Mouse (Mus musculus): ENCODE measurements around the gene Gas7. TPM values are rescaled to one million over a fixed set of nuclear protein-coding genes. Genes with fewer than 3 reads are reported as not detected.
A peak's percentile ranks its signal among the peaks of the same experiment; 100 is the strongest.

The Gas7 gene
- polyA plus RNA-seq, 1 experiment from 2014 or later: 3.3 TPM

GRCm38 (mm10) chr11:67438746-67439145, 16.5 kb upstream of the Gas7 start:
- no peak for ATAC-seq (replicated peaks; ENCODE audit: insufficient number of reproducible peaks, low FRiP score, low TSS enrichment, low read depth)
- Histone ChIP-seq H3K36me3 (replicated peaks; ENCODE audit: control insufficient read depth, insufficient read depth, low read depth, low read length) (no peaks in the 10 kb centered on the region), H3K4me2 (ENCODE audit: low read depth, low read length) (no peak overlapping the region), H3K4me1 (ENCODE audit: control insufficient read depth, insufficient read depth, low read length) (no peaks in the 10 kb centered on the region), H3K4me3 (ENCODE audit: low read depth, low read length) (no peak overlapping the region), H3K27me3 (ENCODE audit: control insufficient read depth, insufficient read depth, low read length) (no peaks in the 10 kb centered on the region), H3K27ac (replicated peaks; ENCODE audit: low read depth, low read length) (no peak overlapping the region), H3K9me3 (replicated peaks; ENCODE audit: control insufficient read depth, low read length) (no peaks in the 10 kb centered on the region), H3K9ac (replicated peaks; ENCODE audit: low read length) (no peak overlapping the region)
- WGBS: 92% methylated on average over 5 of the region's 5 CpGs
- no peak for DNase-seq (ENCODE audit: low spot score)

- Histone ChIP-seq H3K9ac (replicated peaks; ENCODE audit: low read length) (no peak overlapping the region), H3K4me1 (ENCODE audit: control insufficient read depth, insufficient read depth, low read length) (no peaks in the 10 kb centered on the region), H3K27me3 (ENCODE audit: control insufficient read depth, insufficient read depth, low read length) (no peaks in the 10 kb centered on the region), H3K27ac (replicated peaks; ENCODE audit: low read depth, low read length) (no peak overlapping the region), H3K36me3 (replicated peaks; ENCODE audit: control insufficient read depth, insufficient read depth, low read depth, low read length) (no peaks in the 10 kb centered on the region), H3K9me3 (replicated peaks; ENCODE audit: control insufficient read depth, low read length) (no peaks in the 10 kb centered on the region), H3K4me3 (ENCODE audit: low read depth, low read length) (no peak overlapping the region), H3K4me2 (ENCODE audit: low read depth, low read length) (no peak overlapping the region)
- ATAC-seq (replicated peaks; ENCODE audit: insufficient number of reproducible peaks, low FRiP score, low TSS enrichment, low read depth): no peak
- WGBS: 57% methylated on average over 14 of the region's 14 CpGs
- DNase-seq (ENCODE audit: low spot score): no peak
Measured at GRCm38 (mm10) chr11:67445058-67445825, 10.0 kb upstream of the Gas7 start.

DNA sequence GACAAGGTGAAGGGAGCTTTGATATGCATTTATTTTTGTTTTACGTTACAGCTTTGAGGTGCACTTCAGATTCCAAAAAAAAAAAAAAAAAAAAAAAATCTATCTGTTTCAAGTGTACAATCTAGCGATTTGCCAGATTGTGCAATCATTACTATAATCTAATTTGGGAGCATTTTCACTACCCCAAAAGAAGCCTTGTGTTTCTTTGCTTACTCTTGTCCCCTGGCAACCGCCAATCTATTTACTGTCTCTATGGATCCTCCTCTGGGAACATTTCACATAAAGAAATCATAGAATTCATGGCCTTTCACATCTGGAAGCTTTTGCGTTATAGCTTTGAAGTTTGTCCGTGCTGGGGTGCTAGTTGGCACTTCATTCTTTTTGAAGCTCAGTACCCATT, 3.7 kb upstream of the Gas7 start:
- Histone ChIP-seq H3K4me2 (ENCODE audit: low read depth, low read length) (no peak overlapping the region), H3K27ac (replicated peaks; ENCODE audit: low read depth, low read length) (no peak overlapping the region), H3K9ac (replicated peaks; ENCODE audit: low read length) (no peak overlapping the region), H3K4me1 (ENCODE audit: control insufficient read depth, insufficient read depth, low read length) (no peaks in the 10 kb centered on the region; the same call in 1 of the 2 replicates), H3K36me3 (replicated peaks; ENCODE audit: control insufficient read depth, insufficient read depth, low read depth, low read length) (no peaks in the 10 kb centered on the region), H3K27me3 (ENCODE audit: control insufficient read depth, insufficient read depth, low read length) (peaks cover 7% of the 10 kb centered on the region), H3K4me3 (ENCODE audit: low read depth, low read length) (no peak overlapping the region), H3K9me3 (replicated peaks; ENCODE audit: control insufficient read depth, low read length) (no peaks in the 10 kb centered on the region)
- no peak for ATAC-seq (replicated peaks; ENCODE audit: insufficient number of reproducible peaks, low FRiP score, low TSS enrichment, low read depth)
- WGBS: 83% methylated on average over 5 of the region's 5 CpGs
- no peak for DNase-seq (ENCODE audit: low spot score)

DNA sequence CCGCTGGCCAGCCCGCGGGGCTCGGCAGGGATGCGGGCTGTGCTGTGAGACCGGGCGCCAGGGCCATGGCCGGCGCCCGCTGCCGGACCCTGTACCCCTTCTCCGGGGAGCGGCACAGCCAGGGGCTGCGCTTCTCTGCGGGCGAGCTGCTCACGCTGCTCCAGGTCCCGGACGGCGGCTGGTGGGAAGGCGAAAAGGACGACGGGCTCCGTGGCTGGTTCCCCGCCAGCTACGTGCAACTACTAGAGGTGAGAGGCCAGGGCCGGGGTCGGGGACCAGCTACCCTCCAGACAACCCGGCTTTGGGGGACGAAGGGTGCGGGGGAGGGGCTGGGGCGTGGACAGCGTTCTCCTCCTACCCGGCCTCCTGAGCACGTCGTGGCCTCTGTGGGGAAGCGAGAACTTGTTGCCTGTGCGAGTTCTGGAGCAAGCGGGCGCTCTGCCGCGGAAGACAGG, 317 bp downstream of the Gas7 start:
- Histone ChIP-seq H3K27me3 (ENCODE audit: control insufficient read depth, insufficient read depth, low read length) (peaks cover 7% of the 10 kb centered on the region), H3K9me3 (replicated peaks; ENCODE audit: control insufficient read depth, low read length) (no peaks in the 10 kb centered on the region)

GRCm38 (mm10) chr11:67456029-67456428, 792 bp downstream of the Gas7 start:
- Histone ChIP-seq H3K4me1 (ENCODE audit: control insufficient read depth, insufficient read depth, low read length) (no peaks in the 10 kb centered on the region; the same call in 1 of the 2 replicates), H3K27me3 (ENCODE audit: control insufficient read depth, insufficient read depth, low read length) (peaks cover 7% of the 10 kb centered on the region), H3K27ac (replicated peaks; ENCODE audit: low read depth, low read length) (no peak overlapping the region), H3K9ac (replicated peaks; ENCODE audit: low read length) (peak overlapping the region; percentile 69; the same call in 1 of the 2 replicates), H3K9me3 (replicated peaks; ENCODE audit: control insufficient read depth, low read length) (no peaks in the 10 kb centered on the region), H3K4me3 (ENCODE audit: low read depth, low read length) (peak overlapping the region; percentile 72), H3K4me2 (ENCODE audit: low read depth, low read length) (peak overlapping the region; percentile 100), H3K36me3 (replicated peaks; ENCODE audit: control insufficient read depth, insufficient read depth, low read depth, low read length) (no peaks in the 10 kb centered on the region)
- ATAC-seq (replicated peaks; ENCODE audit: insufficient number of reproducible peaks, low FRiP score, low TSS enrichment, low read depth) (0 out of 2 replicates have a peak, but pooled peaks have one; percentile 35), DNase-seq (ENCODE audit: low spot score) (no peak)
- 14% methylated on average over 7 of the region's 7 CpGs for WGBS

More for the DNA sequence above, 317 bp downstream of the Gas7 start:
- Histone ChIP-seq H3K4me2 (ENCODE audit: low read depth, low read length) (peak overlapping the region; percentile 100), H3K9ac (replicated peaks; ENCODE audit: low read length) (peak overlapping the region; percentile 69), H3K4me3 (ENCODE audit: low read depth, low read length) (peak overlapping the region; percentile 72), H3K4me1 (ENCODE audit: control insufficient read depth, insufficient read depth, low read length) (no peaks in the 10 kb centered on the region; the same call in 1 of the 2 replicates), H3K36me3 (replicated peaks; ENCODE audit: control insufficient read depth, insufficient read depth, low read depth, low read length) (no peaks in the 10 kb centered on the region), H3K27ac (replicated peaks; ENCODE audit: low read depth, low read length) (no peak overlapping the region)
- ATAC-seq (replicated peaks; ENCODE audit: insufficient number of reproducible peaks, low FRiP score, low TSS enrichment, low read depth) (peak; percentile 54; the same call in 1 of the 2 replicates), DNase-seq (ENCODE audit: low spot score) (peak; percentile 25)
- under 1% methylated on average over 38 of the region's 42 CpGs for WGBS

GRCm38 (mm10) chr11:67458171-67458570, 2.9 kb downstream of the Gas7 start:
- H3K9ac ChIP-seq (replicated peaks; ENCODE audit: low read length): no peak overlapping the region
- no peak overlapping the region for H3K4me2 ChIP-seq (ENCODE audit: low read depth, low read length)
- peaks cover 7% of the 10 kb centered on the region for H3K27me3 ChIP-seq (ENCODE audit: control insufficient read depth, insufficient read depth, low read length)
- ATAC-seq (replicated peaks; ENCODE audit: insufficient number of reproducible peaks, low FRiP score, low TSS enrichment, low read depth) (no peak), DNase-seq (ENCODE audit: low spot score) (peak; percentile 34)
- 33% methylated on average over 2 of the region's 2 CpGs for WGBS
- no peaks in the 10 kb centered on the region for H3K36me3 ChIP-seq (replicated peaks; ENCODE audit: control insufficient read depth, insufficient read depth, low read depth, low read length)
- H3K4me3 ChIP-seq (ENCODE audit: low read depth, low read length): no peak overlapping the region
- no peaks in the 10 kb centered on the region; the same call in 1 of the 2 replicates for H3K4me1 ChIP-seq (ENCODE audit: control insufficient read depth, insufficient read depth, low read length)
- H3K9me3 ChIP-seq (replicated peaks; ENCODE audit: control insufficient read depth, low read length): no peaks in the 10 kb centered on the region
- H3K27ac ChIP-seq (replicated peaks; ENCODE audit: low read depth, low read length): no peak overlapping the region

GRCm38 (mm10) chr11:67467132-67467531, 11.9 kb downstream of the Gas7 start:
- Histone ChIP-seq H3K27me3 (ENCODE audit: control insufficient read depth, insufficient read depth, low read length) (no peaks in the 10 kb centered on the region), H3K9me3 (replicated peaks; ENCODE audit: control insufficient read depth, low read length) (no peaks in the 10 kb centered on the region), H3K27ac (replicated peaks; ENCODE audit: low read depth, low read length) (no peak overlapping the region), H3K36me3 (replicated peaks; ENCODE audit: control insufficient read depth, insufficient read depth, low read depth, low read length) (no peaks in the 10 kb centered on the region), H3K4me3 (ENCODE audit: low read depth, low read length) (no peak overlapping the region), H3K4me1 (ENCODE audit: control insufficient read depth, insufficient read depth, low read length) (no peaks in the 10 kb centered on the region), H3K4me2 (ENCODE audit: low read depth, low read length) (no peak overlapping the region), H3K9ac (replicated peaks; ENCODE audit: low read length) (no peak overlapping the region)
- WGBS: 55% methylated on average over 4 of the region's 4 CpGs
- ATAC-seq (replicated peaks; ENCODE audit: insufficient number of reproducible peaks, low FRiP score, low TSS enrichment, low read depth) (no peak), DNase-seq (ENCODE audit: low spot score) (no peak)

- no peak overlapping the region for H3K4me3 ChIP-seq (ENCODE audit: low read depth, low read length)
- H3K4me1 ChIP-seq (ENCODE audit: control insufficient read depth, insufficient read depth, low read length): no peaks in the 10 kb centered on the region
- H3K9ac ChIP-seq (replicated peaks; ENCODE audit: low read length): no peak overlapping the region
- no peaks in the 10 kb centered on the region for H3K27me3 ChIP-seq (ENCODE audit: control insufficient read depth, insufficient read depth, low read length)
- no peaks in the 10 kb centered on the region for H3K36me3 ChIP-seq (replicated peaks; ENCODE audit: control insufficient read depth, insufficient read depth, low read depth, low read length)
- ATAC-seq (replicated peaks; ENCODE audit: insufficient number of reproducible peaks, low FRiP score, low TSS enrichment, low read depth): no peak
- no peaks in the 10 kb centered on the region for H3K9me3 ChIP-seq (replicated peaks; ENCODE audit: control insufficient read depth, low read length)
- no peak for DNase-seq (ENCODE audit: low spot score)
- no peak overlapping the region for H3K4me2 ChIP-seq (ENCODE audit: low read depth, low read length)
- no peak overlapping the region for H3K27ac ChIP-seq (replicated peaks; ENCODE audit: low read depth, low read length)
- WGBS: 77% methylated on average over 7 of the region's 7 CpGs
Measured at GRCm38 (mm10) chr11:67468846-67469245, 13.6 kb downstream of the Gas7 start.

Data from embryonic facial prominence, embryonic 11.5 days (tissue).